Mouse (Mus musculus) heart, adult 18-20 months (tissue): ENCODE data around the gene Ltbp4. TPM values are rescaled to one million over a fixed set of nuclear protein-coding genes. Genes with fewer than 3 reads are reported as not detected.

Experiments
- DNase-seq, 2 experiments: peaks; one replicate each; pipeline ENCODE4 v3.0.0; 2021 to 2022; ENCODE audit warnings: mixed read lengths in 1 of 2
- total RNA-seq, 2 experiments: library from RNA; stranded (reverse); gene quantifications; 2 replicates each; pipeline ENCODE4 v1.2.3; 2021

Gene Ltbp4
- total RNA-seq, 2 experiments from 2014 or later = 185 to 206 TPM

DNA sequence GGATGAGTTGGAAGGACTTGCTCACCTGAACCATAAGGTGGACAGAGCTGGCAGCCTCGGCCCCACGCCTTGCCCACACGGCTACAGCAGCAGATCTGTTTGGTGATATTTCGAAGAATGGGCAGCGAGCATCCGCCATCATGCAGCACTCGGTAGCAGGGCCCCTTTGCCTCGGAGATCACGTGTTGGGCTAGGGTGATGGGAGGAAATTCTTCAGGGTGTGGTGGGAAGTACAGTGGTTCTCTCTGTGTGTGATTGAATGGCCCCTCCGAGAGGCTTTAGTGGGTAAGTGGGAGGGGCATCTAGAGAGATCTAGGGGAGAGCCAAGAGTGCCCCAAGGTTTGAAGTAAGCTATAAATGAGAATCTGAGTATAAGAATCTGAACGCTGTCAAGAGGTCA, 9.3 kb downstream of the Ltbp4 start:
- DNase-seq = no peak

DNA sequence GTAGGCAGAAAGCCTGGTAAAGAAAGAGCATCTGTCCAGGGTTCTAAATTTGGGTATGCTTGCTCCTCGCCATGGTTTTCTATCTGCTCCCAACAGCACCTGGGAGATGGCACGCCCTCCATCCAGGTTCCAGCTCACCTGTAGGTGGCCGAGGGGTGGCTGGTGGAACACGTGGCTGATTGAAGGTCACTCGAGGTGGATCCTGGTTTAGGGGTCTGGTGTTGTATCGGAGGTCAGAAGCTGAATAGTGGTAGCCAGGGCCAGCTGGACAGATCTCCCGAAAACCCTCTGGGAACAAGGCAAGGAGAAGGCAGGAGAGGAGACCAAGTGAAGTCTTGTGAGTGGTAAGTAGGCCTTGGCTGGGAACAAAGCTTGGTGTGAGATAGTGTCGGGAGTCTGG, 10.0 kb downstream of the Ltbp4 start:
- no peak for DNase-seq

DNA sequence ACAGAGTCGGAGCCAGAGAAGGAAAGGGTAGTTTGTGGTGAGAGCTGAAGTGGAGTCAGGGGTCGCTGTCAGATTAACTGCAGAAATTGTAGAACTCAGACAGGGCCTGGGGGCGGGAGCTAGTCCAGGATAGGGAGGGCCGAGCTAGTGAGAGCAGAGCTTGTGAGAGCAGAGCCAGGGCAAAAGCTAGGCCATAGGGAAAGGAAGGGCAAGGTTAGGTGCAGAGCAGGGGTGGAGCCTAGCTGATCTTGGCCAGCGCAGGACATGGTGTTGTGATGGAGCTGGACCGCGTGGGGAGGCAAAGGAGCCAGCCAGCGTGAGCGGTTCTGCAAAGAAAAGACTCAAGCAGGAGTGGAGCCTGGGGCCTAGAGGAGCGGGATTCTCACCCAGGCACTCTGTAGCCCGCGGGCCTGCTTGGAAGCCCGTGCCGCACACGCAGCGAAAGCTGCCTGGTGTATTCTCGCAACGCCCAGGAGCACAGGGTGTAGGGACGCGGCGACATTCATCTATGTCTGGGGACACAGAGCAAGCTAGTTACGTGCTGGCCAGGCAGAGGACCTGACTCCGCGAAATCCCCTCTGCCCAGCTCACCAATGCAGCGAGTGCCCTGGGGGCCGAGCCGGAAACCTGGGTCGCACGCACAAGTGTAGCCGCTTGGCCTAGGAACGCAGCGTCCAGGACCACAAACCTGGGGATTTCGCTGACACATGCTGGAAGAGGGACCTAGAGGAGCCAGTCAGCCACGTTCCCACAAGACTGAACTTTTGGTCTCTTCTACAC, 11.2 kb downstream of the Ltbp4 start:
- DNase-seq = peak; percentile 65 to 80

DNA sequence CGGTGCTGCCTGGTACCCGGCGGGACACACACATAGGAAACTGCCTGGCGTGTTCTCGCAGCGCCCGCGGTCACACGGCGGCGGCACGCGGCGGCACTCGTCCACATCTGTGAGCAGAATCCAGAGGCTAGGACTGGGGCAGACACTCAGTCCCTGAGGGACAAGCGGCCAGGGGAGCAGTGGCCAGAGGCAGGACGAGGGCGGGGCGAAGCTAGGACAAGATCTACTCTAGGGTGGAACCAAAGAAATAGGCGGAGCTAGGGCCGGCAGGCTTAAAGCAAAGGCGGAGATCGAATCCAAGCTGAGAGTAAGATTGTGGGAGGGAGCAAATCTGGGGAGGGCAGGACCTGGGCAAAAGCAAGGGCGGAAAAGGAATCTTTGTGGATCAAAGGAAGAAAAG, 11.8 kb downstream of the Ltbp4 start:
- DNase-seq = peak; percentile 89 to 94

DNA sequence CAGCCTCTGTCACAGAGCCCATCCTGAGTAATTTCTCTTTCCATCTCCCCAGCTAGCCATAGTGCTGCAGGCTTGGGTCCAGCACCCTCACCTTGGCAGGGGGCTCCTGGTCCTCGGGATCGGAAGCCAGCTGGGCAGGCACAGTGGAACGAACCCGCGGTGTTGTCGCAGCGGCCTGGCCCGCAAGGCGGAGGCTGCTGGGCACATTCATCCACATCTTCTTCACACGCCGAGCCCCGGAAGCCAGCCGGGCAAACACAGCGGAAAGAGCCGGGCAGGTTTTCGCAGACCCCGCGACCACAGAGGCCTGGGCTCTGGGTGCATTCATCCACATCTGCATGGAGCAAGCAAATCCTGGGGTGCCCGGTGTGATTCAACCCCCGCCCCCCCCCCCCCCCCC, 12.6 kb downstream of the Ltbp4 start:
- DNase-seq = no peak

DNA sequence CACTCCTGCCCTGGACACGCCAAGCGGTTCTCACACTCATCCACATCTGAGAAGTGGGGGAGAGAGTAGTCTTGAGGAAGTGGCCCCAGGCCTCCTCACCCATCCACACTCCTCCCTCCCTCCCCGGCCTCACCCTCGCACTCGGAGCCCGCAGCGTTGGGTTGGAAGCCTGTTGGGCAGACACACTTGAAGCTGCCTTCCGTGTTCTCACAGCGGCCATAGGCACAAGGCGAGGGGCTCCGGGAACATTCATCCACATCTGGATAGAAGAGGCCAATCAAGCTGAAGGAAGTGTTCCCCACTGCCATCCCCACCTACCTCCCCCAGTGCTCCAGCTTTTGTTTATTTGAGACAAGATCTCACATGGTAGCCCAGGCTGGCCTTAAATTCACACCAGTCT, 13.3 kb downstream of the Ltbp4 start:
- no peak for DNase-seq

DNA sequence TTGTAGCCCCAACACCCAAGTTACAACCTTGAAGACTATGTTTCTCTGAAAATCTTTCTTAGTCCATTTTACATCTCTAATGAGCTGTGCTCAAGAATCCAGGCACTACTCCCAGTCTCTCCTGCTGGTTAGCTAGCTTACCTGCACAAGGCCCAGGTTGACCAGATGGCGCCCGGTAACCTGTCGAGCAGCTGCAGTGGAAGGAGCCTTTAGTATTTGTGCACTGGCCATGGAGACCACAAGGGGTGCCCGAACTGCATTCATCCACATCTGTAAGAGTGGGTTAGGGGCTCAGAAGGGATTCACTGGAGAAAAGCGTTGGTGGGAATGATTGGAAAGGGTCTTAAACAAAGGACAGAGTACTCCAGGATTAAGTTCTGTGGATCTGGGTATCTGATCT, 14.5 kb downstream of the Ltbp4 start:
- no peak for DNase-seq

DNA sequence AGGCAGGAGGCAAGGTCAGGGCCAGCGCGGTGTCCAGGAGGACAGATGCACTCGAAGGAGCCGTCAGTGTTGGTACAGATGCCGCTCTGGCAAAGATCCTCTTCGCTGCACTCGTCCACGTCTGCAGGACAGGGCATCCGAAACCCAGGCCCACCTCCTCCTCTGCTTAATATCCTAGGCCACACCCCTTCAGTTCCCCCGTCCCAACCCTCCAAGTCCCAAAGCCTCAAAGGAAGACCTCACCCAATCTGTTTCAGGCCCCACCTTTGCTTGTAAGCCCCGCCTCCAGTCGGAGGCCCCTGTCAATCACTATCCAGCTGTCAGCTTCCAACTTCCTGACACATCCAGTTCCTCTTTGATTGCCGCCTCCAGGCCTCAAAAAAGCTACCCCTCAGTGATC, 15.2 kb downstream of the Ltbp4 start:
- peak in 1 of 2 experiments; percentile 68 for DNase-seq

DNA sequence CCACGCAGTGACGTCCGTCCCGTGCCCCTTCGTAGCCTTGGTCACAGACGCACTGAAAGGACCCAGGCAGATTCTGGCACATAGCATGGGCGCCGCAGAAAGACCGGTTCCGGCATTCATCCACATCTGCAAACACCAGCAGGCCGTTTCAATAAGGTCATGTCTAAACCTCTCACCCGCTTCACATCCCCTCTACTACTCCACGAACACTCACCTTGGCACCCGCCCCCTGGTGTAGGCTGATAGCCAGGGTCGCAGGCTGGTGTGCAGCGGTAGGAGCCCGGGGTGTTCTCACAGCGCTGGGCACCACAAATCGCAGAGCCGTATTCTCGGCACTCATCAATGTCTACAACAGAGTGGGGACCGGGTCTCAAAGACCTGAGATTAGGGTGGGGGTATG, 18.1 kb downstream of the Ltbp4 start:
- DNase-seq = no peak

DNA sequence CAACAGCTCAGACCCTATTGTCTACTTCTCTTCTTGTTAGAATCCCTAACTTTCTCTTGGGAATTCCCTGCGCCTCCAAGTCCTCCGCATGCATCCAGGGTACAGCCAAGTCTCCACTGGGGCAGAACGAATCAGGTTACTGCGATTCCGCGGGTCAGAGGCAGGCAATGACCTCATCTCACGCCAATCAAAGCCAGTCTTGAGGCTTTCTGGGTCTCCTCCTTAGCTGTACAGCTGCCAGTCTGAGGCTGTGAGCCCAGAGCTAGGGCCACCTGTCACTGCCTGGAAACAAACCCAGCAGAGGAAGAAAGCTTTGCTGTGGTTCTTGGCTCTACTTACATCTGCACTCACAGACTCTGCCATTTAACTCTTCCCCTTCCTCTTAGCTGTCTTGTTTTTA, 21.5 kb downstream of the Ltbp4 start:
- DNase-seq = peak; percentile 67 to 85

DNA sequence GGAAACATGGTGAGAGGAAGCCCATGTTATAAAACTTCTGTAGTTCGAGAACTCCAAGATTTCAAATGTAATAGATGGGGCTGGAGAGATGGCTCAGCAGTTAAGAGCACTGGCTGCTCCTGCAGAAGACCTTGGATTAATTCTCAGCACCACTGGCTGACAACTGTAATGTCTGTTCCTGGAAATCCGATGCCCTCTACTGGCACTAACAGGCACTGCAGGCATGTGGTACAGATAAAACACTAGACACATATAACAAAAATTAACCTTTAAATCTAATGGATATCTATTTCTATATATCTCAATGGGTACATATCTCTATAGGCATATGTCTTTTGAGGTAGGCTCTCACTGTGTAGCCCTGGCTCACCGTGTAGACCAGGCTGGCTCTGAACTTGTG, 23.1 kb downstream of the Ltbp4 start:
- no peak for DNase-seq

DNA sequence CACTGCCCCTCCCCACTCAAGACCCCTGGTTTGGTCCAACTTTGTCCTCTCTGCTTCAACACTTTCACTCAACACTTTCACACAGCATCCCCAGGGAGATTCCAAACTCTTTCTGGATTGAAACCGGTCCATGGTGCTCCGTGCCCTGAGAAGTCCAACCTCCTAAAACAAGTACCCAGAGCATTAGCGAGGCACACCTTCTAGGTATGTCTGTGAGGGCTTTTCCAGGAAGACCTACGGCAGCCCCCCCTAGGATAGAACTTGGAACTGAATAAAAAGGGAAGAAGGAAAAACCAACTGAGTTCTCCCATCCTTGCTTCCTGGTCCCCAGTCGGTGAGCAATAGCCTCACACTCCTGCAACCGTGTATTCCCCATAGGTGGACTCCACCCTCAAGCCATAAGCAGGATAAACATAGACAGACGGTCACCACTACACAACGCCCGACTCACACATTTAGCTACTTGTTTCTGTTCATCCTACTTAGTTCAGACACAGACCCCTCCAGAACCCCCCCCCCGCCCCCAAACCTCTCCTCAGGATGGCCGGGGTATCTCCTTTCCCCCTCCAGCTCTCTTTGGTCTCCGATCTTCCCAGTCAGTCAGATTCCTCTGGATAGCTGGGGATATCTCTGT, 25.7 kb downstream of the Ltbp4 start:
- no peak for DNase-seq

DNA sequence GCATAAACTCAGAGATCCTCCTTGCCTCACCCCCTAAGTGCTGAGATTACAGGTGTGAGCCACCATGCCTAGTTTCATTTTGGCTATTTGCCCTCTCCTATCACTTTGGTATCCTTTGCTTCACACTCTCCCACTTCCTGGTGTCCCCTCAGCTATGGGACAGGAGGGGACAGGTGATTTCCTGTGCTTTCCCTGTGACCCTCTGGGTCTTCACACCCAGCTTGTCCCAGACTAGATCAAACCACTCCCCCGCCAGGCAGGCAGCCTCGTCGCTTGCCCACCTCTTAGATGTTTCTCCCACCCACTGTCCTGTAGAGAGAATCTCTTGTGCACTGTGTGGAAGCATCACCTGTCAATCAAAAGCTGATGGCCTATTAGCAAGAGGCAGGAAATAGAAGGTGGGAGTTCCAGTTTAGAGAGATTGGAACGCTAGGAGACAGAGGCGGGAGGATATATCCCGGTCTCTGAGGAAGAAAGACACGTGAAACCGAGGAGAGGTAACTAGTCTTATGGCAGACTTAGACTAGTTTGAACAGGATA, 26.4 kb downstream of the Ltbp4 start:
- DNase-seq = no peak

DNA sequence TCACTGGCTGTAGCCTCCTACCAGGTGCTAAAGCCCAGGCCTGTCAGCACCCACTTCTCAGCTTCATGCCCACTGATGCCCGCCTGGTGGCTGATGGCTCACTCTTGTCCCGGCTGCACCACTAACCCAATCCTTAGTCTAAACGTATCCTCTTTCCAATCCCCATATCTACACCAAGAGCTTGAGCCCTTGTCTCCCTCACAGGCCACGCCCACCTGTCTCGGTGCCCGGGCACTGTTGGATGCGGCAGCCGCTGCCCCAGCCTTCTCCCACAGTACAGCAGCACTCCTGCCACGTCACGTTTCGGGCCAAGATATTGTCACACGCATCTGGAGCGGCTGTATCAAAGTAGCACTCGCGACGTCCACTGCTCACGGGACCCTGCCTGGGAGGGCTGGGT, 27.2 kb downstream of the Ltbp4 start:
- peak; percentile 78 to 79 for DNase-seq

DNA sequence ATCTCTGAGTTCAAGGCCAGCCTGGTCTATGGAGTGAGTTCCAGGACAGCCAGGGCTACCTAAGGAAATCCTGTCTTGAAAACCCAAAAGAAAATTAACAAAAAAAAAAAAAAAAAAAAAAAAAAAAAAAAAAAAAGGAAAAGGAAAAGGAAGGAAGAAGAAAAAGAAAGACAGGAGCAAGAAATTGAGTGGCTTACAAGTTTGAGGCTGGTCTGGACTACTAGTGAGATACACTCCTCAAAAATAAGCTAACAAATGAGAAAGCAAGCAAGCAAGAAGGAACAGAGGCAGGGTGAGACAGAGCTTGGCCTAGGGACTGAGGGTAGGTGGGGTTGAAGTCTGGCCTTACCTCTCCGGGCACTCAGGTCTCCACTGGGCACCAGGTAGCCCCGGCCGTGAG, 27.7 kb downstream of the Ltbp4 start:
- no peak for DNase-seq

DNA sequence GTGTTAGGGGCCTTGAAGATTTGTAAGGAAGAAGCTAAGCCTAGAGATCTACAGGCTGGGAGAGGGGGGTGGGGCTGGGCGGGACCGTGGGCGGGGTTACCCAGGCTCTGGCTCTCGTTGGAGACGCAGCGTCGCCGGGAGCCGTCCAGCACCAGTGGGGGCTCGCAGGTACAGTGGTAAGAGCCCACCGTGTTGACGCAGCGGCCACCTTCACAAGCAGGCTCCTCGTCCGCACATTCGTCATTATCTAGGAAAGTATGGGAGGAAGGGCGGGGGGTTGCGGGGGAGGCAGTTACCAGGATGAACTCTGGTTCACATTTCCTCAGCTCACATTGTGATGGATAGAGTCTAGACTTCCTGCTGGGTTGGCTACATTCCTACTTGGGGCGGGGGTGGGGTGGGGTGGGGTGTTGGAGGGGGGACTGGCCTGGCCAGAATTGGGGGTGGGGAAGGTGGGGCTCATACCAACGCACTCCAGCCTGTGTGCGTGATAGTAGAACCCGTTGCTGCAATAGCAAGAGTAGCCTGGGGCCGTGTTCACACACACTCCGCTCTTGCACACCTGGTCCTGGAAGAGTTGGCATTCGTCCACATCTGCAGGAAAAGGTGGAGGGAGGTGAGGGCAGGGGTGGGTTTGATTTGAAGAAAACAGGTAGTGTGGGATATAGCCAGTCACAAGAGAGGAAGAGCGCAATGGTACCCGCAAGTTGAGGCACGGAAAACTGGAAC, 28.5 kb downstream of the Ltbp4 start:
- no peak for DNase-seq

DNA sequence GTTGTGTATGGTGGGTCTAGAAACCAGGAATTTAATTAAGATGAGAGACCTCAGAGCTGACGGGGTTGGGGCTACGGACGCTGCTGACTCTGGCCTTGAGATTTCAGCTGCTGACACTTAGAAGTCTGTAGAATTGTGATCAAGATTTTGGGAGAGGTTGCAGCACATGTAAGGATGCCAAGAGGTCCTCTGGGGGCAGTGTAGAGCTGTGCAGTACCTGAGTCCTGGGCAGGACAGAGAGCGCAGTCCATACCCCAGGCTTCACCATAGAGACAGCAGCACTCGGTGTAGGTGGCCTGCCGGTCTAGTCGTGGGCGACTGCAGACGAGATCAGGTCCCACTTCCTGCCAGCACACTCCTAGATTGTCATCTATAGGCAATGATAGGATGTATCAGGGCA, 29.9 kb downstream of the Ltbp4 start:
- no peak for DNase-seq

DNA sequence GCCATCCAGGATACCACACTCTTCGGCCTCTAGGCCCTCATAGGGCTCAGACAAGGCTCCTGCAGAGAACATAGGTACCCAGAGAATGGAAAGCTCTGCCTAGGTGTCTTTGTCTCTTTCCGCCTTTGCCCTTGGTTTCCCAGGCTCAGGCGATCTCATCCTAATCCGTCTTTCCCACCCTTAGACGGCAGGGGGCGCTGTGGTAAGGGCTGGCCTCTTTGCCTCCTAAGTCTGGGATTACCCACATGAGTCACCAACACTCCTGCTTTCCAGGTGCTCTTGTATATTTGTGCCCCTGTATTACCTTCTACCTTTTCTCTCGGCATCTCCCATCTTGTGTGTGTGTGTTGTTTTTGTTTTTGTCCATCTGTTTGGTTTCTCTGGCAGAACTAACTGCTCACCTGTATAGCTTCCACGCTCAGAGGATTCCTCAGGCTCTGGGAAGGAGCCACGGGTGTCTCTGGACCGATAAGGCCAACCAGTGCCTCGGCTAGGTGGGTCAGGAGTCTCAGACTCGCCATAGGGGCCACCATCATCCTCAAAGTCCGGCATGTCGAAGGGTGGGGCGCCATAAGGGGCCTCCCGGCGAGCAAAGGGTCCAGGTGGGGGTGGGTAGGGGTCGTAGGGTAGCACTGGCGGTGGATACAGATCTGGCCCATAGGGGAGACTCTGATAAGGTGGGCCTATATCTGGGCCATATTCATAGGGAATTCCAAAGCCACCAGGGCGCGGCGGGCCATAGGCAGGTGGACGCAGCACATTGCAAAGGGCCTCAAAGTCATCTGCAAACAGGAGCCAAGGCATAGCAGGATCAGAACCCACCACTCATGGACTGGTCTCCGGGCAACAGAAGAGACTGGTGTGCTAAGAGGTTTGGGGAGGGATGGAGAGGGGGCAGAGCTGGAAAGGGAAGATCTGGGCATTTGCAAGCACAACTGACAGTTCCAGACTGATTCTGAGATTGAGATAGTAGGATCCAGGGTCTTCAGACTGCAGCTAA, 31.0 kb downstream of the Ltbp4 start:
- DNase-seq = peak in 1 of 2 experiments; percentile 70

DNA sequence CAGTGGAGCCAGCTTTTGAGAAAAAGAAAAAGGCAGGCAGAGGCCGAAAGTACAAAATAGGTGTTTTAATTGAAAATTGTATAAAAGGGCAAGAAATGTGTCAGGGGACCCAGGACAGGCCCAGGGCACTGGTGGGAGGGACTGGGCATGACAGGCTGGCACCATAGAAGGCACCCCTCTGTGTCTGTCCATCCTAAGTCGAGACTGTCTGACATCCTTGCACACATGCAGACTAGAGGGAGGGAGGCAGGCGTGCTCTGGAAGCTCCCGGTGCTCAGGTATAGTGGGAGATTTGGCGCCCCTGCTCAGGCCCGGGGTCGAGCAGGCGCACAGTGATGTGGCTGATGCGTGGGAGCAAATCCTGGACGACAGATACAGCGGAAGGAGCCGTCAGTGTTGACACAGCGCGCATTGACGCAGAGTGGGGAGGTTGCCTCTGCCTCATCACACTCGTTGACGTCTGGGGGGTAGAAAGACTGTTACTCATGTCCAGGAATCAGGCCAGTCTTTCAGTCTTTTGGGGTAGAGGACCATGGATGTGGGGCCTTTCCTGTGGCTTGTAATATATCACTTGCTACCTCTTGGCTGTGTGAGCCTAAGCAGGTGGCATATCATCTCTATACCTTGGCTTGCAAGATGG, 32.3 kb downstream of the Ltbp4 start:
- DNase-seq = no peak

DNA sequence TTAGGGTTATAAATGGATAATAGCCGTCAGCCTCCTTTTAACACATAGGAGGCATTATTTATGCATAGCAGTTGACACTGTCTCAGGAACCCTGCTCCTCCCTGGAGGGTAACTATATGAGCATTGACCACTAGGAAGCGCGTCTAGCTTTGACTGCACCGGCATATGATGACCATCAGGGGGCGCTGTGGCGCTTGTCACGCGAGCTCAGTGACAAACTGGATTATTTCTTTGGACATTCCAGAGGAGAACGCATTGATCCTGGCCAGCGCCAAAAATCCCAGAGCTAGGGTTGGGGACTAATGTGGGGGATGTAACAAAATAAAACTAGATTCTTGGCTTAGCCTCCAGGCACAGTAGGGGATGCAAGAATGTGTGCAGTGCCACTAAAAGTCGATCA, 35.3 kb downstream of the Ltbp4 start:
- DNase-seq = peak; percentile 77 to 91

DNA sequence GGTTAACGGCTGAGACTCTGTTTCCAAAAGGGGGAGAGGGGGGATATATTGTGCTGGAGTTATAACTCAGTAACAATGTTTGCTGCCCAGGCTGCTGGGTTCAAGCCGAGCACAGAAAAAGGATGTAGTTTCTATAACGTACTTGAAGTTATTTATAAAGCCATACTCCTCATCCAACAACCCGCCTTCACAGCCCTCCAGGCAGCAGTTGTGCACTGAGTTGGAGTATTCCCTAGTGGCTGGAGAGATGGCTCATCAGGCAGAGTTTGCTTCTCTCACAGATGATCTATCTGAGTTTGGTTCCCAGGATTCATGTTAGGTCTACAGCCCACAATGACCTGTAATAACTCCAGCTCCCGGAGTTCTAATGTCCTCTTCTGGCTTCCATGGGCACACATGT, 36.7 kb downstream of the Ltbp4 start:
- no peak for DNase-seq
